Mouse (Mus musculus): ENCODE measurements at regions not wholly inside any gene's neighbourhood (a gene's known extent, or its start where the extent isn't known, plus 50 kb on each side); places are given as distances from the start of the nearest gene placed in this dataset.

DNA sequence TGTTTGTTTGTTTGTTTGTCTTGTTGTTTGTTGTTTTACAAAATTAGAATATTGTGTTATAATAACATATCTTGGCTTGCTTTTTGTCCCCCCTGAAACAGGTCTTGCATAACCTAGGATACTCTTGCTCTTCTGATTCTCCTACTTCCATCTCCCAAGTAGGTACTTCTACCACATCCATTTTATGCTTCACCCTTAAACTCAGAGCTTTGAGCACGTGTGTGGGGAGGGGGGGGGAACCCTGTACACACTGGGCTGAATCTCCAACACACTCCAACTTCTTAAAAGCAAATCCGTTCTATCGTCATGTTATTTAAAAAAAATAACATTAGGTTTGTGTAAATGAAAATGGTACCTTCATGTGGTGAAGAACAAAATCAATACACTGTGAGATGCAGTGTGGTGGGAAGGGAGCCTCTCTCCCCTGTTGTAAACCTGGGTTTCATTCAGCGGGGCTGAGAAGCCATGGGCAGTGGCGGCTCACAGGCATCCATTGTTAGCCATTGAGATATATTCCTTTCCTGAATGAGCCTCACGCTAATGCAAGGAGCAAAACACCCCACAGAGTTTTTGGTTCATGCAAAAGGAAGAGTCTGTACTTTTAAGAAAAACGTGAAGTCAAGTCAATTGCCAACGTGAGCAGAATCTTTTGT, 93.6 kb upstream of the Efna5 start:
- no peak overlapping the region for H3K4me3 ChIP-seq (ENCODE audit: low read length)

DNA sequence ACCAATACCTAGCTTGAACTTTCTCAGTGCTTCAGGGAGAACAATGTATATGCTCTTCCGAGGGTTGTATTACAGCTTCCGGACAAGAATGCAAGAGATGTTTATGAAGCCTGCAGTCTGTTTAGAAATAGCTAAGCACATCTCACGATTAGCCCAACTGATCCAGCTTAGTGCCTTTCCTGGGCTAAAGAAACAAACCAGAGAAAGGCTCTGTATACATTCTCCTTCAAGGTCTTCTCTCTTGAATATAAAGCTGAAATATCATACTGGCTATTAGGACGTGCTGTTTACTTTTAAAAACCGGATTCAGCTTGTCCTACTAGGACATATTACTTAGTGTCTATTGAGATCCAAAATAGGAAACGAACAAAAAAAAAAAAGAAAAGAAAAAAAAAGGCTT, 87.9 kb upstream of the Efna5 start:
- Histone ChIP-seq H3K9ac (ENCODE audit: low read depth, low read length) (no peak overlapping the region), H3K9me3 (ENCODE audit: control insufficient read depth, low read length) (no peaks in the 10 kb centered on the region), H3K4me1 (ENCODE audit: control insufficient read depth, insufficient read depth, low read depth, low read length) (no peaks in the 10 kb centered on the region), H3K4me2 (ENCODE audit: low read length) (no peak overlapping the region), H3K36me3 (ENCODE audit: control insufficient read depth, insufficient read depth, low read length) (no peaks in the 10 kb centered on the region), H3K27ac (ENCODE audit: low read depth, low read length) (no peak overlapping the region), H3K27me3 (replicated peaks; ENCODE audit: control insufficient read depth, insufficient read depth, low read length) (no peaks in the 10 kb centered on the region), H3K4me3 (ENCODE audit: low read length) (no peak overlapping the region)
- 76% methylated on average over 6 of the region's 6 CpGs for WGBS
- no peak for ATAC-seq

More for the DNA sequence above, 93.6 kb upstream of the Efna5 start:
- no peaks in the 10 kb centered on the region for H3K27me3 ChIP-seq (replicated peaks; ENCODE audit: control insufficient read depth, insufficient read depth, low read length)
- WGBS, result 35% methylated on average over 8 of the region's 8 CpGs
- H3K9me3 ChIP-seq (ENCODE audit: control insufficient read depth, low read length), result no peaks in the 10 kb centered on the region
- no peak for ATAC-seq
- H3K36me3 ChIP-seq (ENCODE audit: control insufficient read depth, insufficient read depth, low read length), result no peaks in the 10 kb centered on the region
- no peak overlapping the region for H3K4me2 ChIP-seq (ENCODE audit: low read length)
- H3K4me1 ChIP-seq (ENCODE audit: control insufficient read depth, insufficient read depth, low read depth, low read length), result no peaks in the 10 kb centered on the region
- no peak overlapping the region for H3K27ac ChIP-seq (ENCODE audit: low read depth, low read length)
- no peak overlapping the region for H3K9ac ChIP-seq (ENCODE audit: low read depth, low read length)

- no peaks in the 10 kb centered on the region for H3K36me3 ChIP-seq (ENCODE audit: control insufficient read depth, insufficient read depth, low read length)
- ATAC-seq, result no peak
- H3K4me1 ChIP-seq (ENCODE audit: control insufficient read depth, insufficient read depth, low read depth, low read length), result no peaks in the 10 kb centered on the region
- no peaks in the 10 kb centered on the region for H3K27me3 ChIP-seq (replicated peaks; ENCODE audit: control insufficient read depth, insufficient read depth, low read length)
- H3K4me2 ChIP-seq (ENCODE audit: low read length), result no peak overlapping the region
- no peak overlapping the region for H3K9ac ChIP-seq (ENCODE audit: low read depth, low read length)
- no peak overlapping the region for H3K27ac ChIP-seq (ENCODE audit: low read depth, low read length)
- no peaks in the 10 kb centered on the region for H3K9me3 ChIP-seq (ENCODE audit: control insufficient read depth, low read length)
- WGBS, result 85% methylated on average over 4 of the region's 4 CpGs
- H3K4me3 ChIP-seq (ENCODE audit: low read length), result no peak overlapping the region
Measured at GRCm38 (mm10) chr17:62963824-62964223, 82.7 kb upstream of the Efna5 start.

DNA sequence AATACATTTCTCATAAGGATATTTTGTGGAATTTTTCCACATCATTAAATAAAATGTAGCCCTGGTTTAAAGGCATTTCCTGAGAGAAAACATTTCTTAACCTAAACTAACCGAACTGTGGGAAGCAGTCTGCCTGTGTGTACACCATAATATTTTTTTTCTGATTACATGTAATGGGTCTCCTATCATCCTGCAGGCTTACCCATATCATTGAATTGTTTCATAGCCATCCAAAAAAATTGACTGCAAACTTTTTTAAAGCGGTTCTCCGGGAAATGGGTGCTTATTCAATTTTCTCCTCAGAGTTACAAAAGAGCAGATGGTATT, 81.1 kb upstream of the Efna5 start:
- Histone ChIP-seq H3K27me3 (replicated peaks; ENCODE audit: control insufficient read depth, insufficient read depth, low read length) (no peaks in the 10 kb centered on the region), H3K4me1 (ENCODE audit: control insufficient read depth, insufficient read depth, low read depth, low read length) (no peaks in the 10 kb centered on the region), H3K9me3 (ENCODE audit: control insufficient read depth, low read length) (no peaks in the 10 kb centered on the region), H3K9ac (ENCODE audit: low read depth, low read length) (no peak overlapping the region), H3K4me2 (ENCODE audit: low read length) (no peak overlapping the region), H3K27ac (ENCODE audit: low read depth, low read length) (no peak overlapping the region), H3K36me3 (ENCODE audit: control insufficient read depth, insufficient read depth, low read length) (no peaks in the 10 kb centered on the region), H3K4me3 (ENCODE audit: low read length) (no peak overlapping the region)
- 84% methylated on average over 3 of the region's 3 CpGs for WGBS
- ATAC-seq, result no peak

DNA sequence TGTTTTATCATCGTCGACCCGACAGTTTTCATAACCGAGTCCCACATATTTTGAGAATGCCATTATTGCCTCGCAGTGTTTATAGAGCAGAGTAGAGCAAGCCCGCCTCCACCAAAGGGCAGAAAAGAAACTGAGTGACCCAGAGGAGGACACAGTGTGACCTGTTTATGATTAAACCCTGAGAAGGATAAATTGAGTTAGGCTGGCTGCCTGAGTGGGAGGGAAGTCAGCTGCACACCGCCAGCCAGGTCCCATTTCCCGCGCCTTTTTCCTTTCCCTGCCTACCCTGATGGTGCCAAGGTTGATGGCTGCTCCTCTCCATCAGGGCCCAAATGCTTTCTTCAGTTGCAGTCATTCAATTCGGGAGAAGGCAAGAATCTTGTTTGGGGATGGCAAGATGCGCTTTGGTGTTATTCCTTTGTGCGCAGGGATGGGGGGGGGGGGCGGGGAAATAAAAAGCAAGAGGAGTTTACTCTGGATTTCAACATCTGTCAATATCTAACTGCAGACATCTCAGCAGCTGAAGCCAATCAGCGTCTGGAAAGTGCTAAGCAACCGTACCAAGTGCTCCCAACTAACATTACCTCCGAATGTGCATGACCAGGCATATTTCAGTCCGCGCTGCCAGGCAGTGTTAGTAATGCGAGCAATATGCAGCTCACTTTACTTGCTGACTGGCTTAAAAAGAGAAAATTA, 80.6 kb upstream of the Efna5 start:
- Histone ChIP-seq H3K9me3 (ENCODE audit: control insufficient read depth, low read length) (no peaks in the 10 kb centered on the region), H3K9ac (ENCODE audit: low read depth, low read length) (no peak overlapping the region), H3K36me3 (ENCODE audit: control insufficient read depth, insufficient read depth, low read length) (no peaks in the 10 kb centered on the region), H3K4me3 (ENCODE audit: low read length) (no peak overlapping the region), H3K4me1 (ENCODE audit: control insufficient read depth, insufficient read depth, low read depth, low read length) (no peaks in the 10 kb centered on the region), H3K27me3 (replicated peaks; ENCODE audit: control insufficient read depth, insufficient read depth, low read length) (no peaks in the 10 kb centered on the region), H3K4me2 (ENCODE audit: low read length) (no peak overlapping the region), H3K27ac (ENCODE audit: low read depth, low read length) (no peak overlapping the region)
- WGBS, result 82% methylated on average over 18 of the region's 19 CpGs
- 0 out of 2 replicates have a peak, but pooled peaks have one; percentile 63 for ATAC-seq

DNA sequence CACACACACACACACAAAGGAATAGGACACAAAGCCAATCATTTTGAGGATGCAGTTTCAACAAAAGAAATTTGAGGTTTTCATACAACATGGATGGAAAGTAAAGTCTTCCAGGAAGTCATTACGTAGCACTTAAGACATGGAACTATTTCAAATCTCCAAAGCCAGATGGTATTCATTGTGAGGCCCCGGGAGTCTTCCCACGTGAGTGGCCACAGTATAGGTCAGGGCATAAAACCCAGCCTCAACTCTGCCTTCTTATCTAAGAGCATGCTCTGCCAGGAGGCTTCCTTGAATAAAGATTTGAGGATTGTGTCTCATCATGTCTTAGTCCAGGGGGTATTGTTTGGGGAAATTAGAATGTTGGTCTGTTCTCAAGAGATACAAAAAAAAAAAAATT, 78.0 kb upstream of the Efna5 start:
- no peak overlapping the region for H3K9ac ChIP-seq (ENCODE audit: low read depth, low read length)
- no peak overlapping the region for H3K27ac ChIP-seq (ENCODE audit: low read depth, low read length)
- no peak overlapping the region for H3K4me2 ChIP-seq (ENCODE audit: low read length)
- H3K27me3 ChIP-seq (replicated peaks; ENCODE audit: control insufficient read depth, insufficient read depth, low read length), result no peaks in the 10 kb centered on the region
- no peak overlapping the region for H3K4me3 ChIP-seq (ENCODE audit: low read length)
- no peaks in the 10 kb centered on the region for H3K36me3 ChIP-seq (ENCODE audit: control insufficient read depth, insufficient read depth, low read length)
- H3K9me3 ChIP-seq (ENCODE audit: control insufficient read depth, low read length), result no peaks in the 10 kb centered on the region
- ATAC-seq, result no peak
- WGBS, result 55% methylated on average over 3 of the region's 3 CpGs
- no peaks in the 10 kb centered on the region for H3K4me1 ChIP-seq (ENCODE audit: control insufficient read depth, insufficient read depth, low read depth, low read length)

GRCm38 (mm10) chr17:62947537-62948193, 66.5 kb upstream of the Efna5 start:
- Histone ChIP-seq H3K9me3 (ENCODE audit: control insufficient read depth, low read length) (no peaks in the 10 kb centered on the region), H3K36me3 (ENCODE audit: control insufficient read depth, insufficient read depth, low read length) (no peaks in the 10 kb centered on the region), H3K27ac (ENCODE audit: low read depth, low read length) (no peak overlapping the region), H3K9ac (ENCODE audit: low read depth, low read length) (no peak overlapping the region), H3K27me3 (replicated peaks; ENCODE audit: control insufficient read depth, insufficient read depth, low read length) (no peaks in the 10 kb centered on the region), H3K4me2 (ENCODE audit: low read length) (no peak overlapping the region), H3K4me3 (ENCODE audit: low read length) (no peak overlapping the region), H3K4me1 (ENCODE audit: control insufficient read depth, insufficient read depth, low read depth, low read length) (no peaks in the 10 kb centered on the region)
- no peak for ATAC-seq
- 78% methylated on average over 1 of the region's 1 CpGs for WGBS

DNA sequence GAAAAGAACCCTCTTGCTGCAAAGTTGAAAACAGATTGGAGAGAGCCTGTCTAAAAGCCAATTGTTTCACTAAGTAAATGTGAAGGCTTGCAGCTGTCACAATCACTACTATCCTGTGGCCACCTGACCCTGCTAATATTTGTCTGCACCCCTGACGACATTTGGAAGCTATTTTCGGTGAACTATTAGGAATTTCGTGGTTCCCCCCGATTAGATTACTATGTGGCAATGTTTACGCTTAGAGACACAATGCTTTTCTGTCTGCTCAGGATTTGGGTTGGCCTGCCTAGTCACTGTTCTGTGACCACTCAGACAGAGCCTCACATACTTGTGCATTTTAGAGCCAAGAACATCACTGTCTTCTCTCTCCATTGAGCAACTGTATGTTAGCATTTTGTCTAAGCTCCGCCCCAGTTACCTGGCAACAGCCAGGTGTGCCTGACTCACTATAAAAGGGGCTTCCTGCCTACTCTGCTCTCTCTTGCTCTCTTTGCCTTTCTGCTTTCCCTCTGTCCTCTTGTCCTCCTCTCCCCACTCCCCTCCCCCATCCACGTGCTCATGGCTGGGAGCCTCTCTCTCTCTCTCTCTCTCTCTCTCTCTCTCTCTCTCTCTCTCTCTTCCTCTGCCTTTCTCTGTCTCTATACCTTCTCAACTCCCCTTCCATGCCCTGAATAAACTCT, 59.6 kb upstream of the Efna5 start:
- no peaks in the 10 kb centered on the region for H3K9me3 ChIP-seq (ENCODE audit: control insufficient read depth, low read length)
- ATAC-seq, result peak; percentile 24; the same call in 1 of the 2 replicates
- H3K9ac ChIP-seq (ENCODE audit: low read depth, low read length), result no peak overlapping the region
- no peak overlapping the region for H3K4me3 ChIP-seq (ENCODE audit: low read length)
- no peaks in the 10 kb centered on the region for H3K36me3 ChIP-seq (ENCODE audit: control insufficient read depth, insufficient read depth, low read length)
- no peak overlapping the region for H3K27ac ChIP-seq (ENCODE audit: low read depth, low read length)
- WGBS, result 21% methylated on average over 7 of the region's 7 CpGs
- no peaks in the 10 kb centered on the region; the same call in 1 of the 2 replicates for H3K27me3 ChIP-seq (replicated peaks; ENCODE audit: control insufficient read depth, insufficient read depth, low read length)
- no peaks in the 10 kb centered on the region; the same call in 1 of the 2 replicates for H3K4me1 ChIP-seq (ENCODE audit: control insufficient read depth, insufficient read depth, low read depth, low read length)
- H3K4me2 ChIP-seq (ENCODE audit: low read length), result peak overlapping the region; percentile 41; the same call in 1 of the 2 replicates

Data from hindbrain, embryonic 16.5 days (tissue).